Mouse (Mus musculus) embryonic facial prominence, embryonic 10.5 days (tissue): ENCODE results near the gene Abhd2. TPM values are rescaled to one million over a fixed set of nuclear protein-coding genes. Genes with fewer than 3 reads are reported as not detected.

Source experiments
- DNase-seq: peaks from one replicate; pipeline ENCODE4 v3.0.0-alpha.2; 2017; ENCODE audit warnings: low spot score
- H3K27ac ChIP-seq: fragments of 300-500 bp; sonication (generic); replicated peaks from 2 replicates; pipeline ENCODE4 v1.5.1; 2016; ENCODE audit warnings: mild to moderate bottlenecking
- H3K27me3 ChIP-seq: fragments of 300-500 bp; sonication (generic); replicated peaks from 2 replicates; pipeline ENCODE4 v1.6.1; 2016; ENCODE audit warnings: low read depth, mild to moderate bottlenecking; ENCODE audit not compliant: poor library complexity, severe bottlenecking
- H3K36me3 ChIP-seq: fragments of 300-500 bp; sonication (generic); replicated peaks from 2 replicates; pipeline ENCODE4 v1.6.1; 2016; ENCODE audit warnings: mild to moderate bottlenecking, moderate library complexity
- H3K4me1 ChIP-seq: fragments of 300-500 bp; sonication (generic); 2 replicates; pipeline ENCODE4 v1.6.1; 2016
- H3K4me3 ChIP-seq: fragments of 300-500 bp; sonication (generic); 2 replicates; pipeline ENCODE4 v1.5.1; 2016; ENCODE audit warnings: mild to moderate bottlenecking, moderate library complexity
- H3K9me3 ChIP-seq: fragments of 300-500 bp; sonication (generic); 2 replicates; pipeline ENCODE4 v1.6.1; 2016; ENCODE audit warnings: mild to moderate bottlenecking
- WGBS: fragments of 180-500 bp; shearing (Covaris S2); methylation state at CpG from one replicate; pipeline ENCODE4 v1.1.7; 2016; 5-methylcytosine and 5-hydroxymethylcytosine counted together
- polyA plus RNA-seq: library from polyadenylated mRNA; unstranded; fragments of >200 nt; fragmentation: Nextera tagmentation; extraction: Ambion mirVana; gene quantifications from 2 replicates; pipeline ENCODE4 v1.2.1, GENCODE M21; 2016

Abhd2 gene
- polyA plus RNA-seq, 1 experiment from 2014 or later, result 8.7 TPM

- no peak for DNase-seq
- 58% methylated on average over 16 of the region's 16 CpGs for WGBS
- no peak within 1 kb of the TSS for H3K4me3 ChIP-seq
- H3K4me1 ChIP-seq, result peaks cover 30% of the 10 kb centered on the region
- H3K36me3 ChIP-seq, result no peaks in the 10 kb centered on the region
- H3K9me3 ChIP-seq, result no peaks in the 10 kb centered on the region
- H3K27ac ChIP-seq, result peak within 1 kb of the TSS; percentile 68
- no peaks in the 10 kb centered on the region; the same call in 1 of the 2 replicates for H3K27me3 ChIP-seq
These were observed 113.6 kb downstream of the Abhd2 start, which contains the start of gene Rlbp1 for GRCm38 (mm10) chr7:79386422-79387133. Gene Rlbp1, minus strand, starts transcription at chr7:79387048.

DNA sequence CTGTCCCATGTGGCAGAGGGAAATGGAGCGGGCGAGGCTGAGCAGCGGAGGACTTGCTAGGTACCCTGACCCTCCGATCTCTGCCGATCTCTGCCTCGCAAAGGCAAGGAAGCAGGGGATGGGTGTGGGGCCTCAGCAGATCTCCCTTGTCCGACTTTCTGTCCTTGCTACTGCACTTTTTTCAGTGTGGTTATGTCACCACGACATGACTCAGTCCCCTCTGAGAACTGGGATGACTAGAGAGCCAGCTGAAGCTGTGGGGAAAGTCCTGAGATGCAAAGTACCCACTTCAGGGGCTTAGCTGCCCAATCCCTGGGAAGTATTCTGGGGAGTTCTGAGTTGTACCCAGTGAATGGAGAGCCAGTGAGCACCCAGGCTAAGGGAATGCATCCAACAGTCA lies 114.1 kb downstream of the Abhd2 start:
- 70% methylated on average over 8 of the region's 8 CpGs for WGBS

GRCm38 (mm10) chr7:79387991-79388390 lies 115.0 kb downstream of the Abhd2 start:
- 38% methylated on average over 7 of the region's 7 CpGs for WGBS
- no peaks in the 10 kb centered on the region; the same call in 1 of the 2 replicates for H3K27me3 ChIP-seq
- H3K36me3 ChIP-seq, result no peaks in the 10 kb centered on the region
- peak; percentile 36 for DNase-seq
- H3K9me3 ChIP-seq, result no peaks in the 10 kb centered on the region
- peak overlapping the region; percentile 68 for H3K27ac ChIP-seq
- H3K4me1 ChIP-seq, result peaks cover 39% of the 10 kb centered on the region
- no peak overlapping the region for H3K4me3 ChIP-seq

More for the DNA sequence above, 114.1 kb downstream of the Abhd2 start:
- peak overlapping the region; percentile 61 for H3K27ac ChIP-seq
- H3K9me3 ChIP-seq, result no peaks in the 10 kb centered on the region
- H3K4me1 ChIP-seq, result peaks cover 32% of the 10 kb centered on the region
- H3K4me3 ChIP-seq, result no peak overlapping the region
- DNase-seq, result no peak
- no peaks in the 10 kb centered on the region; the same call in 1 of the 2 replicates for H3K27me3 ChIP-seq
- no peaks in the 10 kb centered on the region for H3K36me3 ChIP-seq

GRCm38 (mm10) chr7:79388671-79389206 lies 115.7 kb downstream of the Abhd2 start:
- H3K27ac ChIP-seq, result peak overlapping the region; percentile 68

DNA sequence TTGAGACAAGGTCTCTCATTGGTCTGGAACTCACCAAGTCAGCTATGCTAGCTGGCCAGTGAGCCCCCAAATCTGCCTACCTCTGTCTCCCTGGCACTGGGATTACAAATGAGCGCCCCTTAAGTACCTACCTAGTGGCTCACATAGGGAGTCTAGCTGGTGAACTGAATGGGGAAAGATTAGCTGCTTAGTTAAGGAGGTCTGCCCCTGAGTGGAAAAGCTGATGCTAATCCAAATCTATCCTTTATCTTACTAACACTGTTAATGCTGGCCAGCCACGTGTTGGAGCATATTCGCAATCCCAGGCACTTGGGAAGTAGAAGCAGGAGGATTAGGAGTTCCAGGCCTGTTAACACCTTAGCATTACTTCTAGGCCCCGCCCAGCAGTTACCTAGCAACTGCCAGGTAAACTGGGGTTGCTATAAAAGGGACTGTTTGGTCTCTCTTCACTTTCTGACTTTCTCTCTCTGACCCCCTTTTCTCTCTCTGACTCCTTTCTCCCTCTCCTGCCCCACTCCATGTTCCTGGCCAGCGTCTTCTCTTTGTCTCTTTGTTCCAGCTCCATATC lies 117.2 kb downstream of the Abhd2 start:
- Histone ChIP-seq H3K9me3 (no peaks in the 10 kb centered on the region), H3K27me3 (no peaks in the 10 kb centered on the region; the same call in 1 of the 2 replicates), H3K36me3 (no peaks in the 10 kb centered on the region), H3K4me1 (peaks cover 48% of the 10 kb centered on the region), H3K4me3 (no peak overlapping the region), H3K27ac (no peak overlapping the region)
- no peak for DNase-seq
- 60% methylated on average over 5 of the region's 5 CpGs for WGBS

More at GRCm38 (mm10) chr7:79388671-79389206, 115.7 kb downstream of the Abhd2 start:
- H3K36me3 ChIP-seq, result no peaks in the 10 kb centered on the region
- H3K4me3 ChIP-seq, result no peak overlapping the region
- DNase-seq, result peak; percentile 62
- H3K4me1 ChIP-seq, result peaks cover 40% of the 10 kb centered on the region
- WGBS, result 49% methylated on average over 7 of the region's 7 CpGs
- H3K27me3 ChIP-seq, result no peaks in the 10 kb centered on the region; the same call in 1 of the 2 replicates
- H3K9me3 ChIP-seq, result no peaks in the 10 kb centered on the region

DNA sequence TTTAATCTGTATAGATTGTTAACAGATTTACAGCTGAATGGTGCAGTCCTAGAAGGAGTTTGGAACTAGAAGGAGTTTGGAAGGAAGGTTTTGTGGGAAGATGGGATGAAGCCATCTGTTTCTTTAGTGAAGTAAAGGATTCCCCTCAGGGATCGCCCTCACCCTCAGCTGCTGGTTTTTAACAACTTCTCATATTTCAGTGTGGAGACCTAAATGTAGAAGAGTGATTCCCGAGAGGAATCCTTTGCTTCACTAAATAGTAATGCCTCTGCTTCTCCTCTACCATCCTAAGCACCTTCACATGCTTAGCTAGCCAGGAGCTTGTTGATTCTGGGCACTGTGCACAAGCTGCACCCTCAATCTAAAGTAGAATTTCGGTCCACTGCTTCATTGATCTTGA lies 118.5 kb downstream of the Abhd2 start:
- Histone ChIP-seq H3K9me3 (no peaks in the 10 kb centered on the region), H3K27ac (peak overlapping the region; percentile 97), H3K4me3 (peak overlapping the region; percentile 71), H3K36me3 (peaks cover 7% of the 10 kb centered on the region), H3K27me3 (no peaks in the 10 kb centered on the region; the same call in 1 of the 2 replicates), H3K4me1 (peaks cover 48% of the 10 kb centered on the region)
- WGBS, result 15% methylated on average over 3 of the region's 3 CpGs
- DNase-seq, result no peak

- peaks cover 42% of the 10 kb centered on the region for H3K4me1 ChIP-seq
- H3K36me3 ChIP-seq, result peaks cover 11% of the 10 kb centered on the region
- DNase-seq, result peak; percentile 96
- H3K9me3 ChIP-seq, result no peaks in the 10 kb centered on the region
- peak within 1 kb of the TSS; percentile 97 for H3K27ac ChIP-seq
- WGBS, result under 1% methylated on average over 44 of the region's 44 CpGs
- H3K4me3 ChIP-seq, result peak within 1 kb of the TSS; percentile 71
- H3K27me3 ChIP-seq, result no peaks in the 10 kb centered on the region; the same call in 1 of the 2 replicates
These were observed 119.1 kb downstream of the Abhd2 start, which contains the start of gene Fanci for GRCm38 (mm10) chr7:79391883-79392649. Gene Fanci, plus strand, starts transcription at chr7:79391929.

DNA sequence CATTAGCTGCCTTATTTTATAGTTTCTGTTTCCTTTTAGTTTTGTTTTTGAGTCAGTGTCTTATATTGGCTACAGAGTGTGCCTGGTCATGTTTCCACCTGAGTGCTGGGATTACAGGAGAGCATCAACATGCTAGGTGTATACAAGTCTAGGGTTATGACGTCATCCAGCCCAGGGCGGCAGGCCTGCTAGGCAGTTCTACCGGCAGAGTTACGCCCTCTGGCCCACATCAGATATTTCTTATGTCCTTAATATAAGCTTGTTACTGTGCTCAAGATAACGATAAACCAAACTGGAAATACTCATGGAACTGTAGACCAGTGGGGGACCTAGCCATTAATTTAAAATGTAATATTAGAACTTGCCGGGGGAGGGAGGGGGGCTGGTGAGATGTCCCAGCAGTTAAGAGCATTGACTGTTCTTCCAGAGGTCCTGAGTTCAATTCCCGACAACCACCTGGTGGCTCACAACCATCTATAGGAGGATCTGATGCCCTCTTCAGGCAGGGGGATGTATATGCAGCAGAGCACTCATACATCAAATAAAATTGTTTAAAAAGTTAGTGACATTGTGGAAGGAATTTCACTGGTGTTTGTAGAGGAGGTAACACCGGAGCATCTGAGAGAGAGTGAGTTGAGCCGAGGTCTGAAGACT lies 120.0 kb downstream of the Abhd2 start:
- Histone ChIP-seq H3K4me1 (peaks cover 33% of the 10 kb centered on the region), H3K27me3 (no peaks in the 10 kb centered on the region), H3K4me3 (peak overlapping the region; percentile 71), H3K36me3 (peaks cover 19% of the 10 kb centered on the region), H3K27ac (peak overlapping the region; percentile 97), H3K9me3 (no peaks in the 10 kb centered on the region)
- peak; percentile 29 for DNase-seq
- WGBS, result 67% methylated on average over 9 of the region's 9 CpGs

DNA sequence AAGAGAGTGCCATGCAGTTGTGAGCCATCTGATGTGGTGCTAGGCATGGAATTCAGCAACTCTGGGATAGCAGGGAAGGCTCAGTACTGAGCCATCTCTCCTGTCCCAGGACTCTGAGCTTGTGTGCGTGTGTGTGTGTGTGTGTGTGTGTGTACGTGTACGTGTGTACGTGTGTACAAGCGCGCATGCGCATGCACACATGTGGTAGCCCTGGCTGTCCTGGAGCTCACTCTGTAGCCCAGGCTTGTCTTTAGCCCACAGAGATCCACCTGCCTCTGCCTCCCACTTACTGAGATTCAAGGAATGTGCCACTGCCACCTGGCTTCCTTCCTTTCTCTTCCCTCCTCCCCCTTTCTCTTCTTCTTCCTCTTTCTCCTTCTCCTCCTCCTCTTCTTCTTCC lies 120.9 kb downstream of the Abhd2 start:
- no peak for DNase-seq
- H3K27me3 ChIP-seq, result no peaks in the 10 kb centered on the region
- H3K36me3 ChIP-seq, result peaks cover 20% of the 10 kb centered on the region
- no peak overlapping the region for H3K4me3 ChIP-seq
- no peaks in the 10 kb centered on the region for H3K9me3 ChIP-seq
- H3K4me1 ChIP-seq, result peaks cover 23% of the 10 kb centered on the region
- WGBS, result 93% methylated on average over 7 of the region's 7 CpGs
- H3K27ac ChIP-seq, result no peak overlapping the region

GRCm38 (mm10) chr7:79394666-79395065 lies 121.7 kb downstream of the Abhd2 start:
- no peak overlapping the region for H3K4me3 ChIP-seq
- no peak overlapping the region for H3K27ac ChIP-seq
- no peaks in the 10 kb centered on the region for H3K9me3 ChIP-seq
- H3K27me3 ChIP-seq, result no peaks in the 10 kb centered on the region
- peaks cover 24% of the 10 kb centered on the region for H3K36me3 ChIP-seq
- H3K4me1 ChIP-seq, result peaks cover 23% of the 10 kb centered on the region
- no peak for DNase-seq
- 76% methylated on average over 7 of the region's 7 CpGs for WGBS

DNA sequence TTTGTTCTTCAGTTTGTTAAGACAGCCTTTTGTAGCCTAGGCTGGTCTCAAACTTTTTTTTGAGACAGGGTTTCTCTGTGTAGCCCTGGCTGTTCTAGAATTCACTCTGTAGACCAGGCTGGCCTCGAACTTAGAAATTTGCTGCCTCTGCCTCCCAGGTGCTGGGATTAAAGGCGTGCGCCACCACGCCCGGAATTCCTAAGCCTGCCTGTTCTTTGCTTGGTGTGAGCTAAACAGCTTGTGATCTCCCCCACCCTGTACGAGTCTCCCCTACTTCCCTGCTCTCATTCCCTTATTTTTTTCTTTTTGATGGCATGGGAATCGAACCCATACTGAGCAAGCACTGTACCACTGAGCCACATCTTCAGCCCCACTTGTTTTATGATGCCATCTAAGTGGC lies 122.2 kb downstream of the Abhd2 start:
- whole genome bisulfite sequencing, result 85% methylated on average over 7 of the region's 7 CpGs
- Histone ChIP-seq H3K4me3 (no peak overlapping the region), H3K27ac (no peak overlapping the region), H3K27me3 (no peaks in the 10 kb centered on the region), H3K4me1 (peaks cover 23% of the 10 kb centered on the region), H3K9me3 (no peaks in the 10 kb centered on the region), H3K36me3 (peaks cover 24% of the 10 kb centered on the region)
- DNase-seq, result no peak
